Mouse (Mus musculus): ENCODE results near the gene Nsg1.

The Nsg1 gene

GRCm38 (mm10) chr5:38140893-38141292, 18.8 kb downstream of the Nsg1 start:
- no peak for DNase-seq (ENCODE audit: low spot score)

- DNase-seq (ENCODE audit: low spot score), result no peak
Observed at GRCm38 (mm10) chr5:38137163-38137562, 22.5 kb downstream of the Nsg1 start.

- DNase-seq (ENCODE audit: low spot score), result no peak
Observed at GRCm38 (mm10) chr5:38136247-38136646, 23.5 kb downstream of the Nsg1 start.

GRCm38 (mm10) chr5:38129339-38129738, 30.4 kb downstream of the Nsg1 start:
- DNase-seq (ENCODE audit: low spot score), result no peak

DNA sequence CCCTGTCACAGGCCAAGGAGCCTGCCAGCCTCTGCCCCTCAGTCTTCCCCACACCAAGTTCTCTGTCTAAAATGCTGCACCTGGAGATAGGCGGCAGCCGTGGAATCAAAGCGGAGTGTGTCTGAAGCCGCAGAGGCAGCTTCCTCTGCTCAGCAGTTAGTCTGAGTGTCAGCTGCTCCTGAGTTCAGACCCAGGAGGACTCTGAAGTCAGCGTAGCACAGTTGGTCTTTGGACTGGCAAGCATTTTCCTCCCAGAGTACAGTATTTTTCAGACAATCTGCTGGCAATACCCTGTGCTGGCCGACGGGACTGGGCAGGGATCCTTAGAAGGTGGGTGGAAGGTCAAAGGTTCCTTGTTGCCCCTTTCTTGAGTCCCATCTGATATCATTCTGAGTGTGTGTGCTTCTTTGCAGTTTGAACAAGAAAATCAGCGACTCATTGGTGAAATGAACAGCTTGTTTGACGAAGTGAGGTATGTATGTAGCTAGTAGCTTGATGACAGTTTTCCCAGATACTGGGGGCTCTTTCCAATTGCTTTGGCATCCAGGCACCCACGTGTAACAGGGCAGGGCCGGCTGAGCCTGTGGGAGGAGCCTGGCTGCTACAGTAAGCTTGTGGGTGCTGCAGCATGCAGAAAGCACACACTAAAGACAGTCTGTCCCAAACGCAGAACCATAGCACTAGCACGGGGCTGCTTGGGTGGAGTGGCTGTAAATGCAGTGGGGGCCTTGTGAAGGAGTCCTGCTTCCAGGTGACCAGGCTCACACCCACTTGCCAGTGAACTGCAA, 33.0 kb downstream of the Nsg1 start:
- no peak for DNase-seq (ENCODE audit: low spot score)

DNA sequence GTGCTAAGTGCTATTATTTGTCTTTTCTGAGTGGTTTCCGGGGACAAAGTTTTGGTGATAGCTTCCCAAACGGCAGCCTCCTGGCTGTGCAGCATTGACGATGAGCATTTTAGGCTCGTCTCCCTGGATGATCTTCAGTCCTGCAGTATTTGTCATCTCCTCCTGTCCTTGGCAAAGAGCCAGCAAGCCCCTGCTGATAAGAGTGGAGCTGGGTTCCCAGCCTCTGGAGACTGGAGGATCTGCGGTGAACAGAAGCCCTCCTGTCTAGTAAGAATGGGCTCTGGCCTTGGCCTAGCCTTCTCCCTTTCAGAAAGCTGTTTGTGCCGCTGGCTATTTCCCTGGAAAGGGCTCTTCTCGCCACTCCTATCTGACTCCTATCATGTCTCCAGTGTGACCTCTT, 38.0 kb downstream of the Nsg1 start:
- no peak for DNase-seq (ENCODE audit: low spot score)

DNA sequence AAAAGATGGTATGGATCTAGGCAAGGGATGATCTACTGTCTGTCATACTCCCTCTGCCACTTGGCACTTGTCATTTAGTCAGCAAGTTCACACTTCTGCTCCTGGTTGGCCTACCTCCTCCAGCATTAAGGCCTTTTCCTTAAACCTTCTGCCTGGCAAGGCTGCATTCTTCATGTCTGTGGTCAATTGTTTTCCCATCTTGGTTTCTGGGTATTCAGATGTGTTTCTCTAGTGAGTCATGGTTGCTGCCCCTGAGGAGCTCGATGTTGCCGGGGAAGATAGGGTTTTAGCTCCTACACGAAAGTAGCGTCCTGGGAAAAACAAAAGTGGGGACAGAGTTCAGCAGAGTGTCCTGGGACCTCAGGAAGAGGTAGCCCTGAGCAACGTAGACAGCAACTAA, 40.4 kb downstream of the Nsg1 start:
- no peak for DNase-seq (ENCODE audit: low spot score)

- no peak for DNase-seq (ENCODE audit: low spot score)
Observed at GRCm38 (mm10) chr5:38117056-38117455, 42.7 kb downstream of the Nsg1 start.

- no peak for DNase-seq (ENCODE audit: low spot score)
Observed at GRCm38 (mm10) chr5:38114526-38114925, 45.2 kb downstream of the Nsg1 start.

DNA sequence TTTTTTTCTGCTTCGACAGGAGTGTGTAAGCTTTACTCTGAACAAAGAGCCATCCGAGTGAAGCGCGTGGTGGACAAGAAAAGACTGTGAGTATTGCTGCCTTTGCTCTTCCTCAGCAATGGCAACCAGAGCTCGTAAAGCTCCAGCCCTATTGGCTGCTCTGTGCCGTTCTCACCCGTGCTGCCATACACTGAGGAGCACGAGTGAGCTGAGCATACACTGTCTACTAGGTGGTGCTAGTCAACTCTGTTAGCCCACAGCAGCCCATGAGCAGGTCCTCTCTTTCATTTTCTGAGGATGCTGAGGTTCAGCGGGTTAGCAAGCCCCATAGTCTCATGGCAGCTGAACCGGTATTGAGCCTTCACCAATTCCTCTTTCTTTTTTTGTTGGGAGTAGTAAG, 52.9 kb downstream of the Nsg1 start:
- no peak for DNase-seq (ENCODE audit: low spot score)

- peak; percentile 29 for DNase-seq (ENCODE audit: low spot score)
Observed at GRCm38 (mm10) chr5:38106080-38106697, 53.5 kb downstream of the Nsg1 start.

DNA sequence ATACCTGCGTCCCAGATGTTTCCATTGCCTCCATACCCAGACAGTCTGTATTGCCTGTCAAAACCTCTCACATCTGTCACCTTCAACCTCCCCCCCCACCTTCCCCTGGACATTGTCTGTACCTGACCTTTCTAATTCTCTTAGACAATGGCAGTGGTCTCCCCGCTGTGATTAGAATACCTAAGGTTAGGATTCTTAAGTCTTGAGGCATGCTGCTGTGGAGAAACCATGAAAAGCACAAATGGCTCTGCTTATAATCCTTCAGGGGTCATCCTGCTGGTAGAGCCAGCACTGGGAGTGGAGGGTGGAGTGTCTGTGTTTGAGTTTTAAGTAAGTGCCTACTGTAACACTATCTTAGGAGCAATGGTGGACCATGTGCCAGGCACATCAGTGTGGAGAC, 56.8 kb downstream of the Nsg1 start:
- no peak for DNase-seq (ENCODE audit: low spot score)

DNA sequence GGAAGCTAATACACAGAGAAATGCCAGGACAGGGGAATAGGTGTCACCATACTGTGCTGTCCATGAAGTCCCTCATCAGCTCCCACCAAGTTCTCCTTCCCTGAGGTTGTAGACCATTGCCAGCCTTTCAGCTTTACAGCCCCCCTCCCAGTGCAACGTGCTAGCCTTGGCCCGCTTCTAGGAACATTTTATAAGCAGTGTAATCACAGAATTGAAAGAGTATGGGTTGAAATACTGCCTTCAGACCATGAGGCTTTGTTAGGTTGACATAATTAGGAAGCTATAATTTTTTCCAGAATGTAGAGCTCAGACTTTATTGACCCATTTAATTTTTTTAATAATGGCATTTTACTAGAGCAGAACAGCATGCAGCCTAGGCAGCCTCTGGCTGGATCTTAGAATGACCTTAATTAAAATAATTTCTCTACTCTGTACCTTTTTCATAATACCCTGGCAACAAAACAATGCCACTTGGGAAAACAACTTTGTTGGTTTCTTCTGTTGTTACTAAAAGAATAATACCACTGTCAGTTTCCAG, 60.5 kb downstream of the Nsg1 start:
- DNase-seq (ENCODE audit: low spot score), result no peak

DNA sequence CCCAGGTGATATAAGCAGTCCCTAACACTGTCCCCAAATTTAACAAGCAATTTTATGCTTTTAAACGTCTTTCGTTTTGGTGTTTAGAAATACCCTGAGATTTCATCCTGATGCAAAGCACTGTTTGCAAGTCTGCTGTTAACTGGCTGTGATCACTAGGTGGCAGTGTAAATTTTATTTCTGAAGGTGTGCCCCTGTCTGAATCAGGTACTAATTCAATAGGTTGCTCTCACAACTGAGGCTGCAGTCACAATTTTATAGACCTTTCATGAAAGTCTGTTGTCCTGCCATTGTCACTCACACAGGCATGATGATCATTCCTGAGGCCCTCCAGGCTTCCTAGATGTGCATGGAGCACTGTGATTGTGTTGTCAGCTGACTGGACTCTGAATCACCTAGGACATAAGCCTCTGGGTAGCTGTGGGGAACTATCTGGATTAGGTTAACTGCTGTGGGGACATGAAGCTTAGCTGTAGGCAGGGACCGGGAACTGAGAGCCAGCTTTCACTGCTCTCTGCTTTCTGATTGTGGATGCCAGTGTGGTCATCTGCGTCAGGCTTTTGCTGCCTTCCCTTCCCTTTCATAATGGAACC, 62.1 kb downstream of the Nsg1 start:
- DNase-seq (ENCODE audit: low spot score), result peak; percentile 40

DNA sequence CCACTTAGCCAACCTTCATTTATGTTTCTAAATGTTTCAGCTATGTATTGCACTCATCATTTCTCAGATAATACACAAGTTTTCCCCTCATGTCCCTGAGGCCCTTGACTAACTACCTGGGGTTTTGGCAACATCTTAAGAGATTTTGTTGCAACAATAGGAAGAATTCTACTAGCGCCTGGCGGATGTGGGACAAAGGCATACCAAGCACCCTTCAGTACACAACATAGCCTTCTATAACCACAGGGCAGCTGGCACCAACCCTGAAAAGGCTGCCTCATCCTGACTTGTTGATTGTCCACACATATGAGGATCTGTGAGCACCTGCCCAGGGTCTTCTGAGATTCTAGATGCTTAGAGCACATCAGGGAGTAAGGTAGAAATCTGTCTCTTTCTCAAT, 65.4 kb downstream of the Nsg1 start:
- DNase-seq (ENCODE audit: low spot score), result no peak

GRCm38 (mm10) chr5:38091966-38092304, 67.8 kb downstream of the Nsg1 start:
- no peak for DNase-seq (ENCODE audit: low spot score)

- DNase-seq (ENCODE audit: low spot score), result peak; percentile 86
Observed at GRCm38 (mm10) chr5:38091046-38091965, 68.4 kb downstream of the Nsg1 start.

DNA sequence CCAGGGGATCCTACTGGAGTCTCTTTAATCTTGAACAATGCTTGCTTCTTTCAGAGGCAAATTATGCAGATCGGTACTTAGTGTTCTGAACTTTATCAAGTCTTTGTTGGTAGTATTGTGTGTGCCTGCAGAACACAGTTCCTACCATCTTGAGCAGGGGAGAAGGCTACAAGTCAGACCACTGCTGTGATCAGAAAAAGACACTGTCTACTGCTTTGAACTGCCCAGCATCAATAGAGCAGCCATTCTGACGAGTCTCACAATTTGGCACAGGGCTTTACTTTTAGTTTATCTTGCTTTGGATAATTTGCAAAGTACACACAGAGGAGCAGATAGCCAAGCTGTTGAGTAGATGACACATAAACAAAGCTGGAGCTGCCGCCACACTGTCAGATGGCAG, 69.1 kb downstream of the Nsg1 start:
- DNase-seq (ENCODE audit: low spot score), result no peak

- no peak for DNase-seq (ENCODE audit: low spot score)
Observed at GRCm38 (mm10) chr5:38090111-38090510, 69.6 kb downstream of the Nsg1 start.

Measured in embryo, embryonic 10.5 days (tissue).